Mouse (Mus musculus) liver, postnatal 0 days (tissue): ENCODE data around the gene Fermt2.

Experiments used
- CTCF ChIP-seq: sonication (generic); IDR thresholded peaks from 2 replicates; pipeline ENCODE4 v1.5.1; 2016; ENCODE audit warnings: antibody characterized with exemption, low read depth
- EP300 ChIP-seq: IDR thresholded peaks from 2 replicates; pipeline ENCODE4 v1.6.1; 2016; ENCODE audit warnings: antibody characterized with exemption, low read depth, mild to moderate bottlenecking

- no peak for TF ChIP-seq CTCF
- no peak for TF ChIP-seq EP300
Observed at GRCm38 (mm10) chr14:45528861-45529260, 1.1 kb downstream of the Fermt2 start.
